Mouse (Mus musculus): ENCODE results near the gene Entpd6.

DNA sequence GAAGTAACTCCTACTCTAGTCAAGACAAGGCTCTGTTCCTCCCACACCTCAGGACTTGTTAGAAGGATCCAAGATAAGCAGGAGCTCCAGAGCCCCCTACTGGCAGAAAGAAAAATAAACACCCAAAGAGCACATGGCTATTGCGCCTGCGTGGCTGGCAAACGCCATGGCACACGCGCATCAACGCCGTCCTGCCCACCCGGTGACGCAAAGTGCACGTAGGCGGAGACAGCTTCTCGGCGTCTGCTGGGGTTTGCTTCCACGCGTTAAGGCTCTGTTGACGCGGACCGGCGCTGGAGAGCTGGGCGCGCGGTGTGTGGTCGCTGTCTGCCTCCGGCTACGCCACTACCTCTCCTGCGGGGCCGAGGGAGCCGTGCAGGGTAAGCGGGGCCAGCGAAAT, at the start of gene Entpd6:
- TF ChIP-seq CTCF (IDR thresholded peaks at IDR 0.05; ENCODE audit: low read depth, low read length) = peak; percentile 59
- TF ChIP-seq TAL1 (conservative IDR thresholded peaks at IDR 0.05; ENCODE audit: low read depth, low read length) = no peak
- TF ChIP-seq GATA1 (IDR thresholded peaks at IDR 0.05; ENCODE audit: borderline replicate concordance, low read length) = no peak

Measured in G1E (cell line).